ENCODE assay signal across 8 mouse cellular contexts in the genomic region with DNA sequence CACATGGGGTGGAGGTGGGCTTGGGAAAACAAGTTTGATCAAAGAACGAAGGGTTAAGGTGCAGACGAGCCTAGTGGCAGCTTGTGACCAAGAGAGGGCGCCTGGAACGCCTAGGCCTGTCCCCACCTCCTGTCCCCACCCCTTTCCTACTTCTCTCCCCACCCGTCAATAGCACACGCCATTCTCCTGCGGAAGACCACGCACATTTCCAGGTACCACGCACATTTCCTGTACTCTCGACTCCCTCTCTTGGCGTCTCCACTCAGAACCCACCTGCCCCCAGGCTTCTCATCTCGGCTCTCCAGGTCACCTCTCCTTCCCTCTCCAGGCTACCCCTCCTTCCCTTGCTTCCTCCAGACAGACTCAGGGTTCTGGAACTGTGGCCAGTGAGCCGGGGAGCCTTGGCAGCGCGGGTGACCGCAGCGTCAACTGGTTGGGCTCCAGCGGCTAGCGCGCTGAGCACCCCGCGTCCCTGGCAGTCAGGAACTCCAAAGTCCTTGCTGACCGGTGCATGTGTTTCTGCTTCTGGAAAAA. TPM values are rescaled to one million over a fixed set of nuclear protein-coding genes. Genes with fewer than 3 reads are reported as not detected.
DNase-seq lines count a peak whose midpoint lies in the region; ATAC-seq and TF ChIP-seq lines count a peak whose summit lies in the region.

No protein-coding gene starts in this region.

- H3K9me3 ChIP-seq in G1E (replicated peaks), result no peaks in the 10 kb centered on the region
- H3K9me3 ChIP-seq in forebrain, embryonic 13.5 days (replicated peaks), result no peaks in the 10 kb centered on the region
- H3K9me3 ChIP-seq in lung, postnatal 0 days (ENCODE audit: low read length), result no peaks in the 10 kb centered on the region

- 0 out of 2 replicates have a peak, but pooled peaks have one; percentile 44 for TF ChIP-seq CTCF in G1E (IDR thresholded peaks at IDR 0.05; ENCODE audit: low read depth, low read length)
- TF ChIP-seq CTCF in lung, postnatal 0 days (IDR thresholded peaks at IDR 0.05), result peak; percentile 83
- TF ChIP-seq CTCF in olfactory bulb, adult 2 months (IDR thresholded peaks at IDR 0.05; ENCODE audit: insufficient read depth, low read depth, low read length), result peak; percentile 48

- TF ChIP-seq POLR2A in olfactory bulb, adult 2 months (IDR thresholded peaks at IDR 0.05; ENCODE audit: insufficient read depth, low read depth, low read length), result no peak

- peaks cover 20% of the 10 kb centered on the region for H3K36me3 ChIP-seq in G1E (replicated peaks)
- H3K36me3 ChIP-seq in forebrain, embryonic 13.5 days (ENCODE audit: poor library complexity, severe bottlenecking), result no peaks in the 10 kb centered on the region
- no peaks in the 10 kb centered on the region for H3K36me3 ChIP-seq in lung, postnatal 0 days (ENCODE audit: insufficient read depth, low read length)

- ATAC-seq in G1E (ENCODE audit: extremely low read depth, insufficient number of reproducible peaks, low FRiP score, poor library complexity, severe bottlenecking), result peak; percentile 51; the same call in 1 of the 2 replicates
- peak; percentile 54 for ATAC-seq in forebrain, embryonic 13.5 days
- peak; percentile 73 for ATAC-seq in lung, postnatal 0 days

- H3K4me1 ChIP-seq in G1E (ENCODE audit: insufficient read depth, low read depth, low read length), result peaks cover 64% of the 10 kb centered on the region
- H3K4me1 ChIP-seq in forebrain, embryonic 13.5 days, result peaks cover 67% of the 10 kb centered on the region
- peaks cover 3% of the 10 kb centered on the region; the same call in 1 of the 2 replicates for H3K4me1 ChIP-seq in lung, postnatal 0 days (ENCODE audit: insufficient read depth, low read depth, low read length)
- peaks cover 25% of the 10 kb centered on the region for H3K4me1 ChIP-seq in olfactory bulb, adult 2 months (ENCODE audit: control insufficient read depth, insufficient read depth, low read length)

- peak; percentile 70 for DNase-seq in G1E (ENCODE audit: low spot score)
- peak; percentile 48 for DNase-seq in c-Kit-positive CD71-positive TER-119-negative erythroid progenitor cells, embryonic 14.5 days (ENCODE audit: low read depth)
- DNase-seq in heart, postnatal 36 days, result peak; percentile 78 to 86
- DNase-seq in large intestine, adult 2 months (ENCODE audit: low read depth, low spot score), result peak; percentile 67
- DNase-seq in lung, postnatal 0 days (ENCODE audit: low spot score), result peak; percentile 96
- peak; percentile 80 for DNase-seq in thymus, postnatal 4 days

- peak overlapping the region; percentile 61 for H3K4me2 ChIP-seq in forebrain, embryonic 13.5 days
- H3K4me2 ChIP-seq in lung, postnatal 0 days (replicated peaks; ENCODE audit: low read depth, low read length), result peak overlapping the region; percentile 61

- H3K27me3 ChIP-seq in G1E (ENCODE audit: insufficient read depth, low read length), result peaks cover 39% of the 10 kb centered on the region
- no peaks in the 10 kb centered on the region for H3K27me3 ChIP-seq in forebrain, embryonic 13.5 days
- H3K27me3 ChIP-seq in lung, postnatal 0 days (replicated peaks; ENCODE audit: insufficient read depth, low read length), result no peaks in the 10 kb centered on the region

- WGBS in forebrain, embryonic 13.5 days, result 1% methylated on average over 23 of the region's 23 CpGs
- WGBS in large intestine, adult 2 months, result under 1% methylated on average over 23 of the region's 23 CpGs
- 0% methylated on average over 23 of the region's 23 CpGs for WGBS in lung, postnatal 0 days
- 4% methylated on average over 23 of the region's 23 CpGs for WGBS in olfactory bulb, adult 2 months

- TF ChIP-seq EP300 in lung, postnatal 0 days (IDR thresholded peaks at IDR 0.05), result no peak

- intact Hi-C loops in heart, postnatal 36 days (cut with DNase I), result loop anchor here (1.0 kb wide), 2 partner anchors 24 to 28 kb away; a partner anchor contains a TSS

- H3K9ac ChIP-seq in forebrain, embryonic 13.5 days, result peak overlapping the region; percentile 59
- peak overlapping the region; percentile 37; the same call in 1 of the 2 replicates for H3K9ac ChIP-seq in lung, postnatal 0 days (replicated peaks; ENCODE audit: low read depth)

- H3K27ac ChIP-seq in forebrain, embryonic 13.5 days, result no peak overlapping the region
- peak overlapping the region; percentile 43; the same call in 1 of the 2 replicates for H3K27ac ChIP-seq in lung, postnatal 0 days (ENCODE audit: low read length)
- H3K27ac ChIP-seq in olfactory bulb, adult 2 months (ENCODE audit: insufficient read depth, low read depth, low read length), result no peak overlapping the region

- peak overlapping the region; percentile 54; the same call in 1 of the 2 replicates for H3K4me3 ChIP-seq in G1E (ENCODE audit: low read depth, low read length)
- peak overlapping the region; percentile 35 for H3K4me3 ChIP-seq in forebrain, embryonic 13.5 days
- H3K4me3 ChIP-seq in lung, postnatal 0 days (ENCODE audit: low read depth, low read length), result peak overlapping the region; percentile 44
- H3K4me3 ChIP-seq in olfactory bulb, adult 2 months (ENCODE audit: insufficient read depth, low read depth, low read length), result peak overlapping the region; percentile 44

RNA-seq across cellular contexts. Expression of a gene that starts 1.1 kb away (rescaled TPM):
- total RNA-seq in G1E (2014; fragmentation: Nextera tagmentation), result 4.8 and 5.7 TPM in 2 replicates
- total RNA-seq in G1E (2017), result 7.7 and 8.4 TPM in 2 replicates
- 22.4 and 24.0 TPM in 2 replicates for polyA plus RNA-seq in G1E (2012)
- polyA plus RNA-seq in forebrain, embryonic 13.5 days (2015; fragmentation: Nextera tagmentation; extraction: Ambion mirVana), result 40.5 and 50.9 TPM in 2 replicates
- total RNA-seq in heart, postnatal 36 days (2021), result 10 to 100 TPM; 20.9 to 25.1 TPM
- polyA plus RNA-seq in large intestine, adult 2 months (2012; rRNA removed), result 43.9 and 46.5 TPM in 2 replicates
- 21.7 and 26.9 TPM in 2 replicates for polyA plus RNA-seq in lung, postnatal 0 days (2015; fragmentation: Nextera tagmentation; extraction: Ambion mirVana)
- not detected in 2 replicates for polyA plus RNA-seq in olfactory bulb, adult 2 months (2012; ENCODE audit: insufficient read depth, insufficient read length, low replicate concordance, missing spikeins)

RNA-seq across cellular contexts. Expression of a gene that starts 1.3 kb away (rescaled TPM):
- total RNA-seq in G1E (2014; fragmentation: Nextera tagmentation) (6.9 and 7.7 TPM in 2 replicates), G1E (2017) (2.6 and 3.1 TPM in 2 replicates)
- 2.3 and 3.1 TPM in 2 replicates for polyA plus RNA-seq in G1E (2012)
- polyA plus RNA-seq in forebrain, embryonic 13.5 days (2015; fragmentation: Nextera tagmentation; extraction: Ambion mirVana), result 3.0 and 4.3 TPM in 2 replicates
- 1 to 10 TPM; 7.2 to 8.3 TPM for total RNA-seq in heart, postnatal 36 days (2021)
- polyA plus RNA-seq in large intestine, adult 2 months (2012; rRNA removed), result 58.1 and 64.3 TPM in 2 replicates
- 31.1 and 36.8 TPM in 2 replicates for polyA plus RNA-seq in lung, postnatal 0 days (2015; fragmentation: Nextera tagmentation; extraction: Ambion mirVana)
- polyA plus RNA-seq in olfactory bulb, adult 2 months (2012; ENCODE audit: insufficient read depth, insufficient read length, low replicate concordance, missing spikeins), result not detected in 2 replicates

RNA-seq across cellular contexts. Expression of a gene that starts 4.5 kb away (rescaled TPM):
- 9.2 and 9.9 TPM in 2 replicates for total RNA-seq in G1E (2014; fragmentation: Nextera tagmentation)
- total RNA-seq in G1E (2017), result 2.8 and 3.0 TPM in 2 replicates
- 18.9 and 22.1 TPM in 2 replicates for polyA plus RNA-seq in G1E (2012)
- 243 and 274 TPM in 2 replicates for polyA plus RNA-seq in forebrain, embryonic 13.5 days (2015; fragmentation: Nextera tagmentation; extraction: Ambion mirVana)
- total RNA-seq in heart, postnatal 36 days (2021), result 10 to 100 TPM; 72.8 to 73.4 TPM
- polyA plus RNA-seq in large intestine, adult 2 months (2012; rRNA removed), result 15.4 and 17.4 TPM in 2 replicates
- polyA plus RNA-seq in lung, postnatal 0 days (2015; fragmentation: Nextera tagmentation; extraction: Ambion mirVana), result 29.4 and 30.6 TPM in 2 replicates
- not detected in 2 replicates for polyA plus RNA-seq in olfactory bulb, adult 2 months (2012; ENCODE audit: insufficient read depth, insufficient read length, low replicate concordance, missing spikeins)

RNA-seq across cellular contexts. Expression of a gene that starts 10.4 kb away (rescaled TPM):
- total RNA-seq in G1E (2014; fragmentation: Nextera tagmentation) (6.0 and 11.6 TPM in 2 replicates), G1E (2017) (11.0 and 17.1 TPM in 2 replicates)
- 12.7 and 16.5 TPM in 2 replicates for polyA plus RNA-seq in G1E (2012)
- polyA plus RNA-seq in forebrain, embryonic 13.5 days (2015; fragmentation: Nextera tagmentation; extraction: Ambion mirVana), result 35.8 and 42.2 TPM in 2 replicates
- 10 to 100 TPM; 24.9 to 27.0 TPM for total RNA-seq in heart, postnatal 36 days (2021)
- polyA plus RNA-seq in large intestine, adult 2 months (2012; rRNA removed), result 88.7 and 135 TPM in 2 replicates
- 8.5 and 12.5 TPM in 2 replicates for polyA plus RNA-seq in lung, postnatal 0 days (2015; fragmentation: Nextera tagmentation; extraction: Ambion mirVana)
- not detected in 2 replicates for polyA plus RNA-seq in olfactory bulb, adult 2 months (2012; ENCODE audit: insufficient read depth, insufficient read length, low replicate concordance, missing spikeins)

RNA-seq across cellular contexts. Expression of a gene that starts 17.2 kb away (rescaled TPM):
- total RNA-seq in G1E (2014; fragmentation: Nextera tagmentation), result not detected in 2 replicates
- not detected in 2 replicates for total RNA-seq in G1E (2017)
- polyA plus RNA-seq in G1E (2012), result not detected in 2 replicates
- polyA plus RNA-seq in forebrain, embryonic 13.5 days (2015; fragmentation: Nextera tagmentation; extraction: Ambion mirVana), result 0.37 and 0.45 TPM in 2 replicates
- not detected for total RNA-seq in heart, postnatal 36 days (2021)
- 0.05 and 0.21 TPM in 2 replicates for polyA plus RNA-seq in large intestine, adult 2 months (2012; rRNA removed)
- 0.13 and 0.20 TPM in 2 replicates for polyA plus RNA-seq in lung, postnatal 0 days (2015; fragmentation: Nextera tagmentation; extraction: Ambion mirVana)
- not detected in 2 replicates for polyA plus RNA-seq in olfactory bulb, adult 2 months (2012; ENCODE audit: insufficient read depth, insufficient read length, low replicate concordance, missing spikeins)

Comparison
In these comparisons a context has a peak if more than half of its experiments do, and no peak if none do; other contexts are left out.
1. RNA of a gene that starts 1.1 kb away (polyA plus RNA-seq): 43.9 to 46.5 TPM in large intestine, adult 2 months, 40.5 to 50.9 TPM in forebrain, embryonic 13.5 days, 22.4 to 24.0 TPM in G1E and 21.7 to 26.9 TPM in lung, postnatal 0 days; not detected in olfactory bulb, adult 2 months; every median in the first group is over 10 times any median in the second.
2. RNA of a gene that starts 4.5 kb away (polyA plus RNA-seq): 243 to 274 TPM in forebrain, embryonic 13.5 days, 29.4 to 30.6 TPM in lung, postnatal 0 days, 18.9 to 22.1 TPM in G1E and 15.4 to 17.4 TPM in large intestine, adult 2 months; not detected in olfactory bulb, adult 2 months; every median in the first group is over 10 times any median in the second.
3. Peak in every context shown above with its lines, with median percentiles within 50 percentile points of each other: ATAC-seq, DNase-seq, H3K4me3 ChIP-seq and CTCF ChIP-seq.